Mouse (Mus musculus) midbrain, embryonic 11.5 days (tissue): ENCODE measurements around the gene Srgap3. TPM values are rescaled to one million over a fixed set of nuclear protein-coding genes. Genes with fewer than 3 reads are reported as not detected.

Experiments
- ATAC-seq: fragments of 200-750 bp; cut with Nextera tagmentation; 2 replicates; pipeline ENCODE4 v1.8.0; 2017; ENCODE audit warnings: moderate TSS enrichment, moderate library complexity; ENCODE audit not compliant: low FRiP score
- DNase-seq: peaks from one replicate; pipeline ENCODE4 v3.0.0; 2015; ENCODE audit warnings: low spot score; ENCODE audit errors: missing footprints
- H3K27ac ChIP-seq: fragments of 300-500 bp; sonication (generic); 2 replicates; pipeline ENCODE4 v1.5.1; 2014; ENCODE audit warnings: low read depth, low read length
- H3K27me3 ChIP-seq: fragments of 300-500 bp; sonication (generic); 2 replicates; pipeline ENCODE4 v1.6.1; 2014; ENCODE audit warnings: mild to moderate bottlenecking, low read length, moderate library complexity, mixed read lengths; ENCODE audit not compliant: control insufficient read depth, insufficient read depth
- H3K36me3 ChIP-seq: fragments of 300-500 bp; sonication (generic); 2 replicates; pipeline ENCODE4 v1.6.1; 2014; ENCODE audit warnings: mild to moderate bottlenecking, low read length, moderate library complexity, mixed read lengths; ENCODE audit not compliant: control insufficient read depth, insufficient read depth
- H3K4me1 ChIP-seq: fragments of 300-500 bp; sonication (generic); 2 replicates; pipeline ENCODE4 v1.6.1; 2014; ENCODE audit warnings: low read length; ENCODE audit not compliant: control insufficient read depth, insufficient read depth
- H3K4me2 ChIP-seq: fragments of 300-500 bp; sonication (generic); 2 replicates; pipeline ENCODE4 v1.6.1; 2014; ENCODE audit warnings: mild to moderate bottlenecking, moderate library complexity
- H3K4me3 ChIP-seq: fragments of 300-500 bp; sonication (generic); 2 replicates; pipeline ENCODE4 v1.5.1; 2014; ENCODE audit warnings: low read depth, low read length
- H3K9ac ChIP-seq: fragments of 300-500 bp; sonication (generic); 2 replicates; pipeline ENCODE4 v1.6.1; 2014; ENCODE audit warnings: low read length
- H3K9me3 ChIP-seq: fragments of 300-500 bp; sonication (generic); 2 replicates; pipeline ENCODE4 v1.6.1; 2016; ENCODE audit warnings: low read length; ENCODE audit not compliant: control insufficient read depth
- WGBS: fragments of 180-500 bp; shearing (Covaris S2); extraction: QIAGEN DNeasy Blood & Tissue Kit; methylation state at CpG from one replicate; pipeline ENCODE4 v1.1.7; 2014; 5-methylcytosine and 5-hydroxymethylcytosine counted together
- polyA plus RNA-seq: library from polyadenylated mRNA; unstranded; fragments of >200 nt; fragmentation: Nextera tagmentation; extraction: Ambion mirVana; gene quantifications from 2 replicates; pipeline ENCODE4 v1.2.1, GENCODE M21; 2014

Srgap3 gene
- polyA plus RNA-seq, 1 experiment from 2014 or later, result 48.9 TPM

DNA sequence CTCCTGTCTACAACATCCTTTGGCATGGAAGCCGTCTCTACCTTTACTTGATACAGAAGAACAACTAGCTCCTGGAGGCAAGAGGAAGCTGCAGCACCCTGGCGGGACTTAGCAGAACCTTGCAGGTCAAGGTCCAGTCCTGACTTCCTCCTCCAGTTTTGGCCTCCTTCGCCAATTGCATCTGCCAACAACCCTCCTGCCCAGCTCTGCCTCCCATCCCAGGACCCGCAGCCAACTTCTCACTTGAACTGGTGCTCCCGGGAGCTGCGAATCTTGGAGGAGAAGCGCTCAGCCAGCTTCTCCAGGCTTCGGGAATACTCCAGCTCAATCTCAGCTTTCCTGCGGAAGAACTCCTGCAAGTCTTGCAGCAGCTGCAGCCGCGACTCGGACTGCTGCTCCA is 117.9 kb downstream of the Srgap3 start:
- Histone ChIP-seq H3K36me3 (peaks cover 5% of the 10 kb centered on the region; the same call in 1 of the 2 replicates), H3K4me3 (no peak overlapping the region), H3K27me3 (no peaks in the 10 kb centered on the region), H3K9ac (no peak overlapping the region), H3K27ac (no peak overlapping the region), H3K4me2 (no peak overlapping the region), H3K4me1 (peaks cover 18% of the 10 kb centered on the region), H3K9me3 (no peaks in the 10 kb centered on the region)
- DNase-seq, result no peak
- 71% methylated on average over 12 of the region's 12 CpGs for whole genome bisulfite sequencing
- no peak for ATAC-seq

DNA sequence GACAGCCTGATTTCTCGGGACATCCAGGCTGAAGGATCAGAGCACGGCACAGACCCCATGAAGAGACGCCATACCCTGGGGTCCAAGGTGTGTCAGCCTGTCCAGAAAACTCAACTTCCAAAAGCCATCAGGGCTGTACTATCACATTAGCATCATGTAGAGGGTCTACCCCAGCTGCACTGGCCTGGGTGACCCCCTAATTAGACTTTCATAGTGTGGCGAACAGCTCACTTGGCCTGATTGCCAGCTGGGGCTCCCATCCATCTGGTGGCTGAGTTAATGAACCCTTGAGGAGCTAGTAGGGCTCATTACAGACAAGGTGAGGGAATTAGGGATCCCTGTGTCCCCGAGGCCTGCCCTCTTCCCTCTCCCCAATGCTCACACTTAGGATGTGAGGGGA is 118.6 kb downstream of the Srgap3 start:
- H3K4me1 ChIP-seq, result peaks cover 10% of the 10 kb centered on the region
- H3K9ac ChIP-seq, result no peak overlapping the region
- H3K36me3 ChIP-seq, result peaks cover 5% of the 10 kb centered on the region; the same call in 1 of the 2 replicates
- no peak overlapping the region for H3K27ac ChIP-seq
- no peak overlapping the region for H3K4me3 ChIP-seq
- ATAC-seq (peak; percentile 59), DNase-seq (no peak)
- no peaks in the 10 kb centered on the region for H3K9me3 ChIP-seq
- no peak overlapping the region for H3K4me2 ChIP-seq
- WGBS, result 68% methylated on average over 5 of the region's 5 CpGs
- H3K27me3 ChIP-seq, result no peaks in the 10 kb centered on the region

DNA sequence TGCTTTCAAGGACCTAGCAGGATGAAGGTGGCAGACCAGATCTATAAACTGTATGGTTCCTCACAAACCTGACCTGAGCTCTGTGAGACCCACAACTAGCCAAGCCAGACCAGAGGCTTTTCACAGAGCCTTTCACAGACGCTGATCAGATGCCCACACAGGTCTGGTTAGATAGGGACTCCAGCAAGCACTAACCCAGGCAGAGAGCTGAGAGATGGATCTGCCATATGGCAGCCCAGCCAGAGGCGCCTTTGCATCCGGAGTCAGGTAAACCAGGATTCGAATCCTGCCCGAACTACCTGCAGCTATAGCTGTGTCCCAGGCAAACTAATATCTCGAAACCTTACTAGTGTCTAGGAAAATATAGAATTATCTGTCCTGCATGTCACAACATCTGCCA is 121.4 kb downstream of the Srgap3 start:
- Histone ChIP-seq H3K27ac (no peak overlapping the region), H3K4me1 (peaks cover 14% of the 10 kb centered on the region), H3K4me2 (no peak overlapping the region), H3K27me3 (no peaks in the 10 kb centered on the region), H3K9ac (no peak overlapping the region), H3K4me3 (no peak overlapping the region), H3K36me3 (peaks cover 9% of the 10 kb centered on the region), H3K9me3 (no peaks in the 10 kb centered on the region)
- DNase-seq (no peak), ATAC-seq (no peak)
- WGBS, result 93% methylated on average over 6 of the region's 6 CpGs

DNA sequence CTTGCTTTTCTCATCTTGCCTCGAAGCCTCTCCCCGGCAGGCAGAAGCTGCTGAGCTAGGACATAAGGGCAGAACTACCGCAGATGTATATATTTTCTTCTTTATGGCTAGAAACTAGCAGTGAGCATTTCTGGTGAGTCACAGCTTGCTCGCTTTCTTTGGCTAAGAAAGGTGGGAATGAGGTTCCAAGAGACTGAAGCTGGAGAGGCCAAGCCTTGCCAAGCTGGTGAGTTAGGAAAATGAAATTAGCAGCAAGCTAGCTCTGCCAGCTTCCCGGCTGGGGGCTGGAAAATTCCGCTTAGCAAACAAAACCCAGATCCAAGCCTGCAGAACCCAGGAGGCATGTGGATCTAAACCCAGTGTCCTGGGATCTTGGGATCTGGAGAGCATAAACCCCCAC is 124.0 kb downstream of the Srgap3 start:
- no peaks in the 10 kb centered on the region for H3K27me3 ChIP-seq
- no peak overlapping the region for H3K9ac ChIP-seq
- no peaks in the 10 kb centered on the region for H3K9me3 ChIP-seq
- H3K36me3 ChIP-seq, result peaks cover 5% of the 10 kb centered on the region
- 90% methylated on average over 6 of the region's 6 CpGs for WGBS
- no peak overlapping the region for H3K27ac ChIP-seq
- no peak for DNase-seq
- ATAC-seq, result no peak
- no peak overlapping the region for H3K4me2 ChIP-seq
- peaks cover 6% of the 10 kb centered on the region for H3K4me1 ChIP-seq
- no peak overlapping the region for H3K4me3 ChIP-seq

DNA sequence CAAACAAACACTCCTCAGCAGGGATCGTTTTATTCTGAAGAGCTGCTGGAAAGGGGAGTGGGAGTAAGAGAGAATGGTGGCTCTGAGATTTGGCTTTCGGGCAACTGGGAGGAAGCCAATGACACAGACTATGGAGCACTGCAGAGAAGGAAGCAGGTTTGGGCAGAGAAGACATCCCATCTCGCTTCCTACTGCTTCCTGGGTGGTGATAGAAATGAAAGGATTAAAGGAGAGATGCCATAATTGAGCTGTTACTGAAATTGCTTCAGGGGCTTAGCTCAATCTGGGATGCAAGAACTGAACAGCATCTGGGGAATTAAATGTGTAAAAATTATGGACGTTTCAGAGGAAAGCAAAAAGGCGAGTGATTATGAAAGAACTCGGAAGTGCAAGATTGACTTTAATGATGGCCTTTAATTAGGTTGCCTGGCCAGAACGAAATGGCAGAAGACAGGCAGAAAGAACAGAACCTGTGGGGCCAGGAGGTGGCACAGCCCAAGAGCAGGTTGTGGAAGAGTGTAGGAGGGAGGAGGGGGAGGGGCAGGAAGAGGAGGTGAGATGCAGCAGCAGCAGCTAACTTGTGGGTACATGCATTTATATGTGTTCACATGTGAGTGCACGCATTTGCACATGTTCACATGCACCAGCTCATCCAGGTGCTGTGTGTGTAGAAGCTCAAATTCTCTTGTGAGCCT is 126.6 kb downstream of the Srgap3 start:
- ATAC-seq, result no peak

DNA sequence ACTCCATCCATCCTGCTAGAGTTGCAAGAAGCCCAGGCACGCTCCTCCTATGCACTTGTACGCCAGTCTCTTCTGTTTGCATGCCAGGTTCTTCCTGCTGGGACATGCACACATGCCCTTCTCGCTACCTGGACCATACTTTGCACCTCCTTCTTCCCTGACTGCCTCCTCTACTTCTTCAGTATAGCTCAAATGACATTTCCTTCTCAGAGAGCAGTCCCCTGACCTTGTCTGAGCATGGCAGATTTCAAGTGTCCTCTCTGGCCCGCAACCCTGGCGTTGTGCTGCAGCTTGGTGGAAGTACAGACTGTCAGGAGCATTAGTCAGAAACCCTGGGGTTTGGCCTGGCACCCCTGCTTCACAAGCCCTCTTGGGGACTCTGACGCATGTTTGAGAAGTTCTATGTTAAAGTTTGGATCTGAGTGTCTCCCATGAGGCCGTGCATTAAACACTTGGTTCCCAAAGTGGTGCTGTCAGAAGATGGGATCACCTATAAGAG is 128.6 kb downstream of the Srgap3 start:
- no peak overlapping the region for H3K4me2 ChIP-seq
- ATAC-seq (no peak), DNase-seq (no peak)
- H3K4me3 ChIP-seq, result no peak overlapping the region
- H3K27me3 ChIP-seq, result no peaks in the 10 kb centered on the region
- H3K9ac ChIP-seq, result no peak overlapping the region
- H3K36me3 ChIP-seq, result peaks cover 3% of the 10 kb centered on the region
- H3K9me3 ChIP-seq, result no peaks in the 10 kb centered on the region
- WGBS, result 91% methylated on average over 7 of the region's 7 CpGs
- peaks cover 29% of the 10 kb centered on the region for H3K4me1 ChIP-seq
- H3K27ac ChIP-seq, result no peak overlapping the region

More for the DNA sequence above, 126.6 kb downstream of the Srgap3 start:
- Histone ChIP-seq H3K9me3 (no peaks in the 10 kb centered on the region), H3K27ac (no peak overlapping the region), H3K4me1 (peaks cover 13% of the 10 kb centered on the region), H3K36me3 (peaks cover 3% of the 10 kb centered on the region), H3K27me3 (no peaks in the 10 kb centered on the region), H3K4me2 (no peak overlapping the region), H3K4me3 (no peak overlapping the region), H3K9ac (no peak overlapping the region)
- no peak for DNase-seq
- 72% methylated on average over 8 of the region's 8 CpGs for WGBS

DNA sequence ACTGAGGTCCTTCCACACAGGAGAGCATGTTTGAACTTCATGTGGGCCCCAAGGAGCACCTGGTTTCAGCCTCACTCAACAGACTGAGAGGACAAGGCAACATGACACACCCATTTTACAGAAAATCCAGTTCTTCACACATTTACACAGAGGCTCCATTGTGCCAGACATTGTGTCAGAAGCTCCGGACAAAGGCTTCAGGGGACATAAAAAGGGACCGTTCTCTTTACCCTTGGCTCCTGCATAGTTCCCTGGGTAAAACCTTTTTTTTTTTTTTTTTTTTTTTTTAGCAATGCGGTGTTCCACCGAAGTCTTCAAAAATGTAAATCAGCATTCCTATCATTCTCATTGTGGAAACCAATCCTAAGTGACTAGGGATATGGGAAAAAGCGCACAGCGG is 131.5 kb downstream of the Srgap3 start:
- ATAC-seq, result no peak
- H3K4me1 ChIP-seq, result peaks cover 45% of the 10 kb centered on the region
- no peaks in the 10 kb centered on the region; the same call in 1 of the 2 replicates for H3K36me3 ChIP-seq
- WGBS, result 60% methylated on average over 6 of the region's 6 CpGs
- no peak overlapping the region for H3K9ac ChIP-seq
- no peaks in the 10 kb centered on the region for H3K27me3 ChIP-seq
- DNase-seq, result no peak
- H3K4me3 ChIP-seq, result no peak overlapping the region
- no peaks in the 10 kb centered on the region for H3K9me3 ChIP-seq
- H3K27ac ChIP-seq, result peak overlapping the region; percentile 81
- H3K4me2 ChIP-seq, result no peak overlapping the region

DNA sequence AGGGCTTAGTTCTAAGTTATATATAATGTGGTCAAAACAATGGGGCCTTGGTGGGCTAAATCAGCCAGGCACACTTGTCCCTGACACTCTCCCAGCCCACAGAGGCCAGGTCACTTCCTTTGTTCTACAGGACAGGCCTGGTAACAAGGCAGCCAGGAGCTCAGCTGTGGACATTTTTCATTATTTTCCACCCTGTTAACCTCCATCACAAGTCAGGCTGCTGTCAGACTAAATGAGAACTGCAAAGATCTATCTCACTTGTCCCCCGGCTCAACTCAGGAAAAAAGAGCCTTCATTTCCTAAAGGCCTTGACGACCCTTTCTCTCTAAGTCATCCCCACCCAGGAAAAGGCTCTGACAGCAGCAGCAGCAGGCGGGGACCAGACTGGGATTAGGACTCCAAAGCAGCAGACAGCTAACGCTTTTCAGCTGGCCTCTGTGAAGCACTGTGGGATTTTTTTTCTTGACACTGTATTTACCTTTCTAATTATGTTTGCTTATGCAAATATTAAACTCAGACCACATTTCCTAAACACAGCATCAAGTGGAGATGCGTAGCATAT is 132.5 kb downstream of the Srgap3 start:
- Histone ChIP-seq H3K9me3 (no peaks in the 10 kb centered on the region), H3K27ac (peak overlapping the region; percentile 81), H3K4me2 (no peak overlapping the region), H3K36me3 (no peaks in the 10 kb centered on the region; the same call in 1 of the 2 replicates), H3K27me3 (no peaks in the 10 kb centered on the region), H3K9ac (no peak overlapping the region), H3K4me1 (peaks cover 53% of the 10 kb centered on the region), H3K4me3 (no peak overlapping the region)
- 34% methylated on average over 5 of the region's 5 CpGs for WGBS
- ATAC-seq (no peak), DNase-seq (peak; percentile 86)

DNA sequence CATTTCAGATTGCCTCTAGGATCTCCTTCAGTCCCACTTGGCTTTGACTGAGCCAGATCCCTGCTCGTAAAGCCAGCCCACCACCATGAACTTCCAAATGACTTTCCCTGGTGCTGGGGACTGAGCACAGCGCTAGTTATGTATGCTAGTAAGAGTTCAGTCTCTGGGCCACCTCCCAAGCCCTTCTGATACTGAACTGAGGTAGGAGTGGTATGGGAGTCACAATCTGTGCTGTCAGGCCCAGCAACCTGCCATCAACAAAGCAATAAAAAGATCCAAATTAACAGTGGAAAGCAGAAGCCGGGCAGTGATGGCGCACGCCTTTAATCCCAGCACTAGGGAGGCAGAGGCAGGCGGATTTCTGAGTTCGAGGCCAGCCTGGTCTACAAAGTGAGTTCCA is 134.2 kb downstream of the Srgap3 start:
- Histone ChIP-seq H3K4me1 (peaks cover 67% of the 10 kb centered on the region), H3K4me2 (no peak overlapping the region), H3K9me3 (no peaks in the 10 kb centered on the region), H3K9ac (no peak overlapping the region), H3K4me3 (no peak overlapping the region), H3K27me3 (no peaks in the 10 kb centered on the region), H3K27ac (peak overlapping the region; percentile 7), H3K36me3 (no peaks in the 10 kb centered on the region; the same call in 1 of the 2 replicates)
- DNase-seq, result no peak
- no peak for ATAC-seq
- 92% methylated on average over 7 of the region's 7 CpGs for WGBS
